Mouse (Mus musculus) brain, embryonic 14.5 days (tissue): ENCODE data around the gene Cryba2.

Experiments
- CTCF ChIP-seq: fragments of 200-500 bp; IDR thresholded peaks from 2 replicates; pipeline ENCODE4 v1.5.1; 2012; ENCODE audit warnings: inconsistent platforms, mild to moderate bottlenecking, moderate library complexity, borderline replicate concordance; ENCODE audit not compliant: insufficient read depth, insufficient read length; ENCODE audit errors: extremely low read depth
- POLR2A ChIP-seq: fragments of 200-500 bp; IDR thresholded peaks from 2 replicates; pipeline ENCODE4 v1.6.1; 2012; ENCODE audit warnings: mild to moderate bottlenecking, inconsistent platforms, borderline replicate concordance; ENCODE audit not compliant: poor library complexity, insufficient read depth, insufficient read length, severe bottlenecking; ENCODE audit errors: extremely low read depth

- TF ChIP-seq CTCF (peak; percentile 74), POLR2A (no peak)
Observed at GRCm38 (mm10) chr1:74894966-74895365, 2.0 kb upstream of the Cryba2 start.
